Mouse (Mus musculus): ENCODE measurements at regions not wholly inside any gene's neighbourhood (a gene's known extent, or its start where the extent isn't known, plus 50 kb on each side); places are given as distances from the start of the nearest gene placed in this dataset.
"Not testable (repeated sequence)": the region's sequence is repeated elsewhere in the genome, so short reads cannot be mapped to it uniquely, and the experiment has no call there.

GRCm38 (mm10) chr4:3081953-3082950 lies 84.9 kb upstream of the Vmn1r2 start:
- Histone ChIP-seq H3K4me1 (no peaks in the 10 kb centered on the region), H3K9me3 (peaks cover 78% of the 10 kb centered on the region), H3K27ac (no peak overlapping the region), H3K4me2 (replicated peaks) (no peak overlapping the region), H3K36me3 (no peaks in the 10 kb centered on the region), H3K9ac (no peak overlapping the region), H3K27me3 (no peaks in the 10 kb centered on the region), H3K4me3 (no peak overlapping the region)
- 76% methylated on average over 3 of the region's 3 CpGs for WGBS
- ATAC-seq (ENCODE audit: low FRiP score, low read depth): 0 out of 2 replicates have a peak, but pooled peaks have one; percentile 4

GRCm38 (mm10) chr4:3083161-3084020 lies 83.7 kb upstream of the Vmn1r2 start:
- Histone ChIP-seq H3K4me2 (replicated peaks) (no peak overlapping the region), H3K27me3 (no peaks in the 10 kb centered on the region), H3K27ac (no peak overlapping the region), H3K36me3 (no peaks in the 10 kb centered on the region), H3K9me3 (peaks cover 87% of the 10 kb centered on the region), H3K4me1 (no peaks in the 10 kb centered on the region), H3K9ac (no peak overlapping the region), H3K4me3 (no peak overlapping the region)
- peak; percentile 25 for ATAC-seq (ENCODE audit: low FRiP score, low read depth)
- WGBS: 52% methylated on average over 8 of the region's 8 CpGs

- no peaks in the 10 kb centered on the region for H3K36me3 ChIP-seq
- WGBS: 65% methylated on average over 3 of the region's 3 CpGs
These were observed 83.0 kb upstream of the Vmn1r2 start for GRCm38 (mm10) chr4:3084021-3084545.

GRCm38 (mm10) chr4:3085456-3086448 lies 81.4 kb upstream of the Vmn1r2 start:
- WGBS: 56% methylated on average over 6 of the region's 6 CpGs
- H3K27me3 ChIP-seq: no peaks in the 10 kb centered on the region
- no peak overlapping the region for H3K9ac ChIP-seq
- H3K4me1 ChIP-seq: no peaks in the 10 kb centered on the region
- peaks cover 88% of the 10 kb centered on the region for H3K9me3 ChIP-seq
- H3K4me2 ChIP-seq (replicated peaks): no peak overlapping the region
- no peak overlapping the region for H3K27ac ChIP-seq
- H3K4me3 ChIP-seq: no peak overlapping the region
- ATAC-seq (ENCODE audit: low FRiP score, low read depth): 0 out of 2 replicates have a peak, but pooled peaks have one; percentile 7
- no peaks in the 10 kb centered on the region for H3K36me3 ChIP-seq

More at GRCm38 (mm10) chr4:3084021-3084545, 83.0 kb upstream of the Vmn1r2 start:
- peak; percentile 8 for ATAC-seq (ENCODE audit: low FRiP score, low read depth)
- Histone ChIP-seq H3K27ac (no peak overlapping the region), H3K9me3 (peaks cover 89% of the 10 kb centered on the region), H3K9ac (no peak overlapping the region), H3K27me3 (no peaks in the 10 kb centered on the region), H3K4me3 (no peak overlapping the region), H3K4me2 (replicated peaks) (no peak overlapping the region), H3K4me1 (no peaks in the 10 kb centered on the region)

GRCm38 (mm10) chr4:3087616-3088015 lies 79.5 kb upstream of the Vmn1r2 start:
- 76% methylated on average over 7 of the region's 7 CpGs for WGBS
- not testable (repeated sequence) for H3K27me3 ChIP-seq

GRCm38 (mm10) chr4:3089567-3090377 lies 77.3 kb upstream of the Vmn1r2 start:
- Histone ChIP-seq H3K27ac (no peak overlapping the region), H3K4me3 (no peak overlapping the region), H3K27me3 (no peaks in the 10 kb centered on the region), H3K4me2 (replicated peaks) (no peak overlapping the region), H3K9me3 (peaks cover 50% of the 10 kb centered on the region), H3K36me3 (no peaks in the 10 kb centered on the region), H3K4me1 (no peaks in the 10 kb centered on the region), H3K9ac (no peak overlapping the region)
- 59% methylated on average over 13 of the region's 13 CpGs for WGBS
- peak; percentile 34; the same call in 1 of the 2 replicates for ATAC-seq (ENCODE audit: low FRiP score, low read depth)

More at GRCm38 (mm10) chr4:3087616-3088015, 79.5 kb upstream of the Vmn1r2 start:
- H3K4me3 ChIP-seq; H3K4me2 ChIP-seq (replicated peaks); H3K27ac ChIP-seq; H3K36me3 ChIP-seq; ATAC-seq (ENCODE audit: low FRiP score, low read depth); H3K9ac ChIP-seq; H3K4me1 ChIP-seq: not testable (repeated sequence)
- peaks cover 71% of the 10 kb centered on the region for H3K9me3 ChIP-seq

GRCm38 (mm10) chr4:3090378-3090735 lies 76.8 kb upstream of the Vmn1r2 start:
- Histone ChIP-seq H3K9me3 (peaks cover 44% of the 10 kb centered on the region), H3K27me3 (no peaks in the 10 kb centered on the region), H3K27ac (no peak overlapping the region), H3K9ac (no peak overlapping the region), H3K4me2 (replicated peaks) (no peak overlapping the region), H3K4me3 (no peak overlapping the region), H3K36me3 (no peaks in the 10 kb centered on the region), H3K4me1 (no peaks in the 10 kb centered on the region)
- 67% methylated on average over 11 of the region's 11 CpGs for WGBS
- ATAC-seq (ENCODE audit: low FRiP score, low read depth): peak; percentile 26; the same call in 1 of the 2 replicates

GRCm38 (mm10) chr4:3090742-3091141 lies 76.4 kb upstream of the Vmn1r2 start:
- WGBS: 69% methylated on average over 9 of the region's 9 CpGs
- H3K36me3 ChIP-seq: no peaks in the 10 kb centered on the region
- H3K9ac ChIP-seq: no peak overlapping the region
- H3K27ac ChIP-seq: no peak overlapping the region
- H3K4me2 ChIP-seq (replicated peaks): no peak overlapping the region
- H3K27me3 ChIP-seq: no peaks in the 10 kb centered on the region
- peak; percentile 64 for ATAC-seq (ENCODE audit: low FRiP score, low read depth)
- no peaks in the 10 kb centered on the region for H3K4me1 ChIP-seq
- H3K9me3 ChIP-seq: peaks cover 40% of the 10 kb centered on the region
- H3K4me3 ChIP-seq: no peak overlapping the region

Data from limb, embryonic 13.5 days (tissue).